Mouse (Mus musculus) heart, embryonic 11.5 days (tissue): ENCODE data around the gene Jazf1. TPM values are rescaled to one million over a fixed set of nuclear protein-coding genes. Genes with fewer than 3 reads are reported as not detected.

Source experiments
- ATAC-seq: fragments of 200-750 bp; cut with Nextera tagmentation; replicated peaks from 2 replicates; pipeline ENCODE4 v1.8.0; 2017; ENCODE audit warnings: moderate library complexity; ENCODE audit not compliant: insufficient number of reproducible peaks, low FRiP score, low TSS enrichment
- H3K27ac ChIP-seq: fragments of 300-500 bp; sonication (generic); 2 replicates; pipeline ENCODE4 v1.5.1; 2014; ENCODE audit warnings: mild to moderate bottlenecking, low read depth, low read length
- H3K27me3 ChIP-seq: fragments of 300-500 bp; sonication (generic); 2 replicates; pipeline ENCODE4 v1.6.1; 2014; ENCODE audit warnings: mild to moderate bottlenecking, low read length, mixed read lengths; ENCODE audit not compliant: control insufficient read depth, insufficient read depth
- H3K36me3 ChIP-seq: fragments of 300-500 bp; sonication (generic); 2 replicates; pipeline ENCODE4 v1.6.1; 2014; ENCODE audit warnings: mild to moderate bottlenecking, low read length, moderate library complexity, mixed read lengths; ENCODE audit not compliant: control insufficient read depth, insufficient read depth
- H3K4me1 ChIP-seq: fragments of 300-500 bp; sonication (generic); 2 replicates; pipeline ENCODE4 v1.6.1; 2014; ENCODE audit warnings: low read length; ENCODE audit not compliant: control insufficient read depth, insufficient read depth
- H3K4me2 ChIP-seq: fragments of 300-500 bp; sonication (generic); 2 replicates; pipeline ENCODE4 v1.6.1; 2014; ENCODE audit warnings: mild to moderate bottlenecking, moderate library complexity
- H3K4me3 ChIP-seq: fragments of 300-500 bp; sonication (generic); 2 replicates; pipeline ENCODE4 v1.5.1; 2014; ENCODE audit warnings: low read depth, low read length
- H3K9ac ChIP-seq: fragments of 300-500 bp; sonication (generic); 2 replicates; pipeline ENCODE4 v1.6.1; 2014; ENCODE audit warnings: mild to moderate bottlenecking, low read depth, low read length, moderate library complexity
- H3K9me3 ChIP-seq: fragments of 300-500 bp; sonication (generic); replicated peaks from 2 replicates; pipeline ENCODE4 v1.6.1; 2016; ENCODE audit warnings: low read length; ENCODE audit not compliant: control insufficient read depth
- WGBS: fragments of 180-500 bp; shearing (Covaris S2); extraction: QIAGEN DNeasy Blood & Tissue Kit; methylation state at CpG from one replicate; pipeline ENCODE4 v1.1.7; 2014; ENCODE audit not compliant: insufficient replicate concordance; 5-methylcytosine and 5-hydroxymethylcytosine counted together
- polyA plus RNA-seq: library from polyadenylated mRNA; unstranded; fragments of >200 nt; fragmentation: Nextera tagmentation; extraction: Ambion mirVana; gene quantifications from 2 replicates; pipeline ENCODE4 v1.2.1, GENCODE M21; 2014

Gene Jazf1
- polyA plus RNA-seq, 1 experiment from 2014 or later, result 11.5 TPM

GRCm38 (mm10) chr6:53022069-53022468 is 46.4 kb downstream of the Jazf1 start:
- WGBS, result 85% methylated on average over 2 of the region's 2 CpGs
- no peaks in the 10 kb centered on the region for H3K9me3 ChIP-seq
- H3K9ac ChIP-seq, result no peak overlapping the region
- no peaks in the 10 kb centered on the region for H3K36me3 ChIP-seq
- H3K4me1 ChIP-seq, result peaks cover 5% of the 10 kb centered on the region; the same call in 1 of the 2 replicates
- no peak overlapping the region for H3K4me2 ChIP-seq
- ATAC-seq, result no peak
- H3K27me3 ChIP-seq, result no peaks in the 10 kb centered on the region
- no peak overlapping the region for H3K27ac ChIP-seq
- no peak overlapping the region for H3K4me3 ChIP-seq

GRCm38 (mm10) chr6:53021081-53021480 is 47.4 kb downstream of the Jazf1 start:
- no peak overlapping the region for H3K9ac ChIP-seq
- no peak overlapping the region for H3K4me2 ChIP-seq
- H3K27me3 ChIP-seq, result no peaks in the 10 kb centered on the region
- H3K9me3 ChIP-seq, result no peaks in the 10 kb centered on the region
- no peak for ATAC-seq
- H3K4me1 ChIP-seq, result peaks cover 5% of the 10 kb centered on the region; the same call in 1 of the 2 replicates
- H3K4me3 ChIP-seq, result no peak overlapping the region
- no peak overlapping the region for H3K27ac ChIP-seq
- 40% methylated on average over 2 of the region's 2 CpGs for WGBS
- no peaks in the 10 kb centered on the region for H3K36me3 ChIP-seq

DNA sequence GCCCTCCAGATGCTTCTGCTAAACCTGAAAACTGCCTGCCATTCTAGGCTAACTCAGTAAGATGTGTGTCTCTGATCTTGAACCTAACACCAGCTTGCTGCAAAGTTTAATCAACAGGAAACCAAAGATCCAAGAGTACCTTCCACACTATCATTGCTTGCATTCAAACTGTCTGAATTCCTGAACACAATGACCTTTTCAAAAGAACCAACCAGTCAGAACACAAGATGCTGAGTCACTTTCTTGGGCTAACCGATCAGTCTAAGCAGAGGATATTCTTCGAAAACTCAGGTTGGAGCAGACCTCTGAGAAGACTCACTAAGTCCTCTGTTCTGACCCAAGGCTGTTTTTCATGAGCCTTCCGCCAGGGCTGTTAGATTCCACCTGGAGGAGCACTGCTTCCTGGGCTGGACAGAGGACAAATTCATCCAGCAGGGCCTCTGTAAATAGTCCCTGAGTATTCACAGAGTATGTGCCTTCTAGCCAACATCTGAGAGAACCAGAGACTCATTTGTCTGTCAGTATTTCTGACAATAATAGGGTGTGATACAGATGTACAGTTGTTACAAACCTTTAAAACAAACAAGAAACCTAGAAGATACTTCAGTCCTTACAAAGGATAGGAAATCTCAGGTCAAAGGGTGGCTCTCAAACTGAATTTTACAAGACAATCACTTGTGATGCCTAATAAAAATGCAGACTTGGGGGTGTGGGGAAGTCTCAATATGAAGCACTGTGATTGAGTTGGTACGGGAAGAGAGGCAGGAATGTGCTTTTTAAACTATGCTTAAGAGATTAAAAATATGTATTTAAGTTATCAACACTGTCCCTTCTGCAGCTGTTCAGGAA is 50.9 kb downstream of the Jazf1 start:
- H3K9me3 ChIP-seq, result no peaks in the 10 kb centered on the region
- no peaks in the 10 kb centered on the region for H3K27me3 ChIP-seq
- 72% methylated on average over 4 of the region's 4 CpGs for WGBS
- H3K9ac ChIP-seq, result no peak overlapping the region
- H3K36me3 ChIP-seq, result no peaks in the 10 kb centered on the region
- H3K4me2 ChIP-seq, result no peak overlapping the region
- H3K4me3 ChIP-seq, result no peak overlapping the region
- no peak for ATAC-seq
- peaks cover 5% of the 10 kb centered on the region; the same call in 1 of the 2 replicates for H3K4me1 ChIP-seq
- no peak overlapping the region for H3K27ac ChIP-seq

DNA sequence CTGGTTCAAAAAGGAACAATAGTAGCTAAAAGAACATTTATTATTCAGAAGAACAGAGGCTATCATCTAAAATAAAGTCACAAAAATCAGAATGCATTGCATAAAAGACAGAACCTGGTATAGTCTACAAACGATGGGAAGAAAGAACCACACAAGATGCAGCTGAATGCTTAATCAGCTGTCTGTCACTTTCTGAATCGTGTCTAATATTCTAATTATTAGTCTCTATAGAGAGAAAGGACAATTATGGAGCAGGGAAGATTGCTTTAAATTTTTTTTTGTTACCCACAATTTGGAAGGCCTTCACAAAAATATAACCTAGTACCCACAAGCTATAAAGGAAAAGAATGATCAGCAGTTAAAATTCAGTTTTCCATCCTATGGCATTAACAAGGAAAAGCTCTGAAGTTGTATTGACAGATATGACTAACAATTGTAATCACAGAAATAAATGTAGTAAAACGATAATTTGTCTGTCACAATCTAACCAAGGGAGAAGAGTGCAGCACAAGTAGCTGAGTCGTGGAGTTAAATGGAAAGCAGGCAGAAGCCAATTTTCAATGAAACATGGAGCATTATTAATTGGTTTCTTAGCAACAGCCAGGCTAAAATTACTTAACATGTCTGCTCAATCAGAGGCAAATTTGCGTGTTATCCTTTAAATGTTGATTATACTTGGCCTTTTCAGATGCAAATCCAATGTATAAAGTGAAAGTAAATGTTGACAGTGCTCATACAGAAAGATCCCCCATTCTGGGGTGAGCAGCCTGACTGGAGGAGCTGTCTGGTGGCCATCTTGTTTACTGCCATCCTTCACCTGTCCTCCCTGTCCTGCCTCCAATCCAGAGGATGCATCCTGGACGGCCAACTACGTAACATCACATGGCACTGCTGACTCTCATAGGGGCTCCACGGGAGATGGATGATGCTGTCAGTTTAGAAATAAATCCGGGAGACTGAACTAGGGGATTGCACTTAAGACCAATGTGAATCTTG is 53.7 kb downstream of the Jazf1 start:
- H3K36me3 ChIP-seq, result no peaks in the 10 kb centered on the region
- no peak overlapping the region for H3K9ac ChIP-seq
- no peak for ATAC-seq
- no peaks in the 10 kb centered on the region for H3K9me3 ChIP-seq
- no peaks in the 10 kb centered on the region for H3K4me1 ChIP-seq
- WGBS, result 81% methylated on average over 9 of the region's 9 CpGs
- no peak overlapping the region for H3K4me3 ChIP-seq
- H3K27ac ChIP-seq, result no peak overlapping the region
- no peak overlapping the region for H3K4me2 ChIP-seq
- no peaks in the 10 kb centered on the region for H3K27me3 ChIP-seq

GRCm38 (mm10) chr6:53010286-53010685 is 58.1 kb downstream of the Jazf1 start:
- no peak overlapping the region for H3K4me3 ChIP-seq
- H3K4me2 ChIP-seq, result no peak overlapping the region
- no peaks in the 10 kb centered on the region; the same call in 1 of the 2 replicates for H3K4me1 ChIP-seq
- 86% methylated on average over 2 of the region's 2 CpGs for WGBS
- H3K27ac ChIP-seq, result no peak overlapping the region
- no peaks in the 10 kb centered on the region for H3K27me3 ChIP-seq
- H3K9ac ChIP-seq, result no peak overlapping the region
- H3K36me3 ChIP-seq, result no peaks in the 10 kb centered on the region
- ATAC-seq, result no peak
- H3K9me3 ChIP-seq, result no peaks in the 10 kb centered on the region

- H3K4me3 ChIP-seq, result no peak overlapping the region
- H3K9ac ChIP-seq, result no peak overlapping the region
- no peaks in the 10 kb centered on the region for H3K27me3 ChIP-seq
- ATAC-seq, result no peak
- no peaks in the 10 kb centered on the region; the same call in 1 of the 2 replicates for H3K4me1 ChIP-seq
- no peaks in the 10 kb centered on the region for H3K36me3 ChIP-seq
- H3K4me2 ChIP-seq, result no peak overlapping the region
- no peaks in the 10 kb centered on the region for H3K9me3 ChIP-seq
- 40% methylated on average over 3 of the region's 3 CpGs for WGBS
- no peak overlapping the region for H3K27ac ChIP-seq
Measured at GRCm38 (mm10) chr6:53006032-53006431, 62.4 kb downstream of the Jazf1 start.

DNA sequence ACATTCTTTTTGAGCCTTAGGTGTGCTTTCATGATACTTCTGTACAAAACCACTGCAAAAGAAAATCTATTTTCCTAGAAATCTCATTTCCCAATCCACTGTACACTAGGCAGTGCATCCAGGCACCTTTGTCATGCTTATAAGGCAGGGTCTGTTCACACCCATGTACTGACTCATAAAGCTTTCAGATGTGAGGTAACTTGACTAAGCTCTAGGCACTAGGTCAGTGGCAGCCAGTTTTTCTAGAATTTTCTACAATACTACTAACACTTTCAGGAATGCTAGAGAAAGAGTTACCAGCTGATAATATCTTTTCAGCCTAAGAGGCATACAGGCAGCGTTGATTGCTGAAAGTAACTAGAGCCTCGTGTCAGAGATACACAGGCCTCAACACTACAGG is 62.9 kb downstream of the Jazf1 start:
- 39% methylated on average over 2 of the region's 2 CpGs for whole genome bisulfite sequencing

GRCm38 (mm10) chr6:52990816-52991215 is 77.6 kb downstream of the Jazf1 start:
- H3K4me2 ChIP-seq, result no peak overlapping the region
- 69% methylated on average over 8 of the region's 8 CpGs for WGBS
- H3K36me3 ChIP-seq, result no peaks in the 10 kb centered on the region
- H3K27ac ChIP-seq, result no peak overlapping the region
- H3K9me3 ChIP-seq, result no peaks in the 10 kb centered on the region
- no peak overlapping the region for H3K9ac ChIP-seq
- H3K27me3 ChIP-seq, result no peaks in the 10 kb centered on the region
- 0 out of 2 replicates have a peak, but pooled peaks cover 2% of the 10 kb centered on the region for H3K4me1 ChIP-seq
- no peak for ATAC-seq
- no peak overlapping the region for H3K4me3 ChIP-seq

More for the DNA sequence above, 62.9 kb downstream of the Jazf1 start:
- ATAC-seq, result no peak
- Histone ChIP-seq H3K27ac (no peak overlapping the region), H3K9ac (no peak overlapping the region), H3K36me3 (no peaks in the 10 kb centered on the region), H3K4me2 (no peak overlapping the region), H3K4me3 (no peak overlapping the region), H3K9me3 (no peaks in the 10 kb centered on the region), H3K27me3 (no peaks in the 10 kb centered on the region), H3K4me1 (no peaks in the 10 kb centered on the region; the same call in 1 of the 2 replicates)
